Mouse (Mus musculus) kidney, postnatal 0 days (tissue): ENCODE data around the gene Pdxp. TPM values are rescaled to one million over a fixed set of nuclear protein-coding genes. Genes with fewer than 3 reads are reported as not detected.

Source experiments
- ATAC-seq: fragments of 200-750 bp; cut with Nextera tagmentation; replicated peaks from 2 replicates; pipeline ENCODE4 v1.8.0; 2017; ENCODE audit warnings: low read depth, moderate number of reproducible peaks, moderate TSS enrichment, moderate library complexity; ENCODE audit not compliant: low FRiP score
- DNase-seq: peaks from one replicate; pipeline ENCODE4 v3.0.0-alpha.2; 2016; ENCODE audit warnings: low spot score
- H3K27ac ChIP-seq: fragments of 300-500 bp; sonication (generic); 2 replicates; pipeline ENCODE4 v1.5.1; 2014; ENCODE audit warnings: mild to moderate bottlenecking
- H3K27me3 ChIP-seq: fragments of 300-500 bp; sonication (generic); 2 replicates; pipeline ENCODE4 v1.6.1; 2014; ENCODE audit warnings: low read length, mixed read lengths; ENCODE audit not compliant: insufficient read depth
- H3K36me3 ChIP-seq: fragments of 300-500 bp; sonication (generic); 2 replicates; pipeline ENCODE4 v1.6.1; 2014; ENCODE audit warnings: low read length, mixed read lengths; ENCODE audit not compliant: insufficient read depth
- H3K4me1 ChIP-seq: fragments of 300-500 bp; sonication (generic); replicated peaks from 2 replicates; pipeline ENCODE4 v1.6.1; 2014; ENCODE audit warnings: antibody characterized with exemption, low read length, mixed read lengths; ENCODE audit not compliant: insufficient read depth
- H3K4me2 ChIP-seq: fragments of 300-500 bp; sonication (generic); 2 replicates; pipeline ENCODE4 v1.6.1; 2014; ENCODE audit warnings: mild to moderate bottlenecking, low read length, moderate library complexity, mixed read lengths
- H3K4me3 ChIP-seq: fragments of 300-500 bp; sonication (generic); replicated peaks from 2 replicates; pipeline ENCODE4 v1.5.1; 2014; ENCODE audit warnings: low read depth, low read length
- H3K9ac ChIP-seq: fragments of 300-500 bp; sonication (generic); 2 replicates; pipeline ENCODE4 v1.6.1; 2014; ENCODE audit warnings: low read depth, low read length
- H3K9me3 ChIP-seq: fragments of 300-500 bp; sonication (generic); replicated peaks from 2 replicates; pipeline ENCODE4 v1.6.1; 2016; ENCODE audit warnings: low read length, inconsistent platforms, mixed read lengths
- CTCF ChIP-seq: IDR thresholded peaks from 2 replicates; pipeline ENCODE4 v1.5.1; 2016; ENCODE audit warnings: antibody characterized with exemption, low read depth, mild to moderate bottlenecking, moderate library complexity
- whole genome bisulfite sequencing: fragments of 180-500 bp; shearing (Covaris S2); extraction: QIAGEN DNeasy Blood & Tissue Kit; methylation state at CpG from one replicate; pipeline ENCODE4 v1.1.7; 2014; 5-methylcytosine and 5-hydroxymethylcytosine counted together
- polyA plus RNA-seq: library from polyadenylated mRNA; unstranded; fragments of >200 nt; fragmentation: Nextera tagmentation; extraction: Ambion mirVana; gene quantifications from 2 replicates; pipeline ENCODE4 v1.2.1, GENCODE M21; 2015

Gene Pdxp
- polyA plus RNA-seq, 1 experiment from 2014 or later, result 7.1 TPM

- Histone ChIP-seq H3K27ac (peak overlapping the region; percentile 86; the same call in 1 of the 2 replicates), H3K4me3 (no peak overlapping the region), H3K4me2 (no peak overlapping the region), H3K27me3 (no peaks in the 10 kb centered on the region), H3K9me3 (no peaks in the 10 kb centered on the region), H3K4me1 (peaks cover 25% of the 10 kb centered on the region), H3K36me3 (no peaks in the 10 kb centered on the region), H3K9ac (0 out of 2 replicates have a peak overlapping the region, but pooled peaks have one; percentile 14)
- WGBS, result 32% methylated on average over 8 of the region's 8 CpGs
- no peak for ATAC-seq
- no peak for DNase-seq
- no peak for TF ChIP-seq CTCF
Measured at GRCm38 (mm10) chr15:78925129-78925528, 11.4 kb downstream of the Pdxp start.

GRCm38 (mm10) chr15:78926021-78926919 lies 12.6 kb downstream of the Pdxp start, which contains the start of gene Lgals1:
Gene Lgals1 (plus strand): TSS chr15:78926725.
- TF ChIP-seq CTCF, result no peak
- Histone ChIP-seq H3K36me3 (no peaks in the 10 kb centered on the region), H3K27me3 (no peaks in the 10 kb centered on the region), H3K4me1 (peaks cover 25% of the 10 kb centered on the region), H3K27ac (peak within 1 kb of the TSS; percentile 86), H3K4me2 (peak within 1 kb of the TSS; percentile 70), H3K4me3 (peak within 1 kb of the TSS; percentile 39), H3K9me3 (no peaks in the 10 kb centered on the region), H3K9ac (peak within 1 kb of the TSS; percentile 58)
- peak; percentile 69 for ATAC-seq
- DNase-seq, result peak; percentile 94
- 6% methylated on average over 20 of the region's 20 CpGs for WGBS

- ATAC-seq (no peak; the same call in 1 of the 2 replicates), DNase-seq (peak; percentile 47)
Measured at GRCm38 (mm10) chr15:78927021-78927787, 13.5 kb downstream of the Pdxp start.

GRCm38 (mm10) chr15:78927788-78928457 lies 14.2 kb downstream of the Pdxp start:
- WGBS, result under 1% methylated on average over 31 of the region's 35 CpGs
- Histone ChIP-seq H3K9ac (peak overlapping the region; percentile 58; the same call in 1 of the 2 replicates), H3K4me1 (peaks cover 25% of the 10 kb centered on the region), H3K4me3 (peak overlapping the region; percentile 39), H3K27ac (peak overlapping the region; percentile 86), H3K36me3 (no peaks in the 10 kb centered on the region), H3K4me2 (peak overlapping the region; percentile 70), H3K9me3 (no peaks in the 10 kb centered on the region), H3K27me3 (no peaks in the 10 kb centered on the region)
- DNase-seq, result peak; percentile 96
- no peak for TF ChIP-seq CTCF
- peak; percentile 41 for ATAC-seq

More at GRCm38 (mm10) chr15:78927021-78927787, 13.5 kb downstream of the Pdxp start:
- peak overlapping the region; percentile 70 for H3K4me2 ChIP-seq
- TF ChIP-seq CTCF, result no peak
- H3K36me3 ChIP-seq, result no peaks in the 10 kb centered on the region
- WGBS, result 19% methylated on average over 15 of the region's 15 CpGs
- H3K27me3 ChIP-seq, result no peaks in the 10 kb centered on the region
- peak overlapping the region; percentile 86 for H3K27ac ChIP-seq
- H3K4me1 ChIP-seq, result peaks cover 25% of the 10 kb centered on the region
- H3K9ac ChIP-seq, result peak overlapping the region; percentile 58
- no peaks in the 10 kb centered on the region for H3K9me3 ChIP-seq
- peak overlapping the region; percentile 39 for H3K4me3 ChIP-seq

DNA sequence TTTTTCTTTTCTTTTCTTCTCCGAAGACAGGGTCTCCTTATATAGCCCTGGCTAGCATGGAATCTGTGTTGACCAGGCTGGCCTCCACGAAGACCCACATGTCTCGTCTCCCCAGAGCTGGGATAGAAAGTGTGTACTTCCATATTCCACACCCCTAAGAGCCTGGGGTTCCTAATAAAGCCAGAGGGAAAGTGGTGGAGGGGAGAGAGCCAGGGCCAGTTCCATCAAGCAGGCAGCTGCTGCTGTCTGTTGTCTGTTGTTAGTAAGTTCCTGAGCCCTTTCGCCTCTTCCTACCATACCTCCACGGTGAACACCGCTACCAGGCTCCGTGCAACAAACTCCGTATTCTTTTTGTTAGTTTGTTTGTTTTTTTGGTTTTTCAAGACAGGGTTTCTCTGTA lies 14.8 kb downstream of the Pdxp start:
- Histone ChIP-seq H3K4me3 (no peak overlapping the region), H3K4me2 (peak overlapping the region; percentile 70), H3K9ac (no peak overlapping the region), H3K27ac (no peak overlapping the region; the same call in 1 of the 2 replicates), H3K4me1 (peaks cover 25% of the 10 kb centered on the region), H3K36me3 (no peaks in the 10 kb centered on the region), H3K27me3 (no peaks in the 10 kb centered on the region), H3K9me3 (no peaks in the 10 kb centered on the region)
- ATAC-seq, result no peak
- 50% methylated on average over 8 of the region's 8 CpGs for WGBS
- no peak for DNase-seq
- no peak for TF ChIP-seq CTCF
